Mouse (Mus musculus) thymus, postnatal 36 days (tissue): ENCODE measurements around the gene Alg2.

Experiments
- DNase-seq, 2 experiments: peaks; one replicate each; pipeline ENCODE4 v3.0.0; 2022; ENCODE audit warnings: mixed read lengths in 2 of 2

Alg2 gene

GRCm38 (mm10) chr4:47449586-47450522, 24.3 kb downstream of the Alg2 start:
- no peak for DNase-seq

- no peak for DNase-seq
These were observed 25.0 kb downstream of the Alg2 start for GRCm38 (mm10) chr4:47449116-47449515.

- DNase-seq, result no peak
These were observed 25.6 kb downstream of the Alg2 start for GRCm38 (mm10) chr4:47448526-47448925.

GRCm38 (mm10) chr4:47440951-47441350, 33.2 kb downstream of the Alg2 start:
- DNase-seq, result no peak

- no peak for DNase-seq
These were observed 35.2 kb downstream of the Alg2 start for GRCm38 (mm10) chr4:47438956-47439355.

- peak; percentile 79 to 80 for DNase-seq
These were observed 36.5 kb downstream of the Alg2 start for GRCm38 (mm10) chr4:47437365-47438340.

- no peak for DNase-seq
These were observed 38.4 kb downstream of the Alg2 start for GRCm38 (mm10) chr4:47435566-47436360.

- no peak for DNase-seq
These were observed 39.0 kb downstream of the Alg2 start for GRCm38 (mm10) chr4:47435131-47435530.

- no peak for DNase-seq
These were observed 41.4 kb downstream of the Alg2 start for GRCm38 (mm10) chr4:47432766-47433165.

- DNase-seq, result no peak
These were observed 43.1 kb downstream of the Alg2 start for GRCm38 (mm10) chr4:47431081-47431480.

GRCm38 (mm10) chr4:47430557-47430956, 43.6 kb downstream of the Alg2 start:
- DNase-seq, result no peak

- no peak for DNase-seq
These were observed 46.5 kb downstream of the Alg2 start for GRCm38 (mm10) chr4:47427606-47428005.

GRCm38 (mm10) chr4:47425247-47425830, 48.8 kb downstream of the Alg2 start:
- peak; percentile 53 to 71 for DNase-seq

GRCm38 (mm10) chr4:47424376-47424775, 49.8 kb downstream of the Alg2 start:
- no peak for DNase-seq

GRCm38 (mm10) chr4:47422946-47423345, 51.2 kb downstream of the Alg2 start:
- no peak for DNase-seq

- DNase-seq, result no peak
These were observed 51.9 kb downstream of the Alg2 start for GRCm38 (mm10) chr4:47422194-47422593.

- DNase-seq, result no peak
These were observed 53.9 kb downstream of the Alg2 start for GRCm38 (mm10) chr4:47420191-47420590.

GRCm38 (mm10) chr4:47419268-47419973, 54.7 kb downstream of the Alg2 start:
- no peak for DNase-seq

GRCm38 (mm10) chr4:47417871-47418270, 56.3 kb downstream of the Alg2 start:
- no peak for DNase-seq
